Mouse (Mus musculus) erythroblast, embryonic 14.5 days (primary cell): ENCODE results near the gene Invs. TPM values are rescaled to one million over a fixed set of nuclear protein-coding genes. Genes with fewer than 3 reads are reported as not detected.

Source experiments
- H3K27me3 ChIP-seq: 2 replicates; pipeline ENCODE4 v1.6.1; 2012; ENCODE audit warnings: inconsistent platforms; ENCODE audit not compliant: control insufficient read depth
- H3K36me3 ChIP-seq: 2 replicates; pipeline ENCODE4 v1.6.1; 2012; ENCODE audit warnings: mild to moderate bottlenecking, inconsistent platforms; ENCODE audit not compliant: control insufficient read depth
- H3K4me1 ChIP-seq: 2 replicates; pipeline ENCODE4 v1.6.1; 2012; ENCODE audit warnings: inconsistent platforms; ENCODE audit not compliant: control insufficient read depth
- H3K4me3 ChIP-seq: replicated peaks from 2 replicates; pipeline ENCODE3; 2012; ENCODE audit warnings: moderate library complexity, mild to moderate bottlenecking, inconsistent platforms
- H3K9me3 ChIP-seq: 2 replicates; pipeline ENCODE4 v1.6.1; 2012; ENCODE audit warnings: low read length, inconsistent platforms, mixed read lengths; ENCODE audit not compliant: control insufficient read depth
- GATA1 ChIP-seq: IDR thresholded peaks from 2 replicates; pipeline ENCODE4 v1.6.1; 2012; ENCODE audit warnings: low read length, inconsistent platforms, mixed read lengths
- TAL1 ChIP-seq: IDR thresholded peaks from 3 replicates; pipeline ENCODE4 v1.6.1; 2012; ENCODE audit warnings: low read length, inconsistent platforms, mixed read lengths
- polyA plus RNA-seq: library from polyadenylated mRNA; stranded (reverse); fragments of >175 nt; gene quantifications from 2 replicates; pipeline ENCODE4 v1.2.3, GENCODE M21; 2012

Gene Invs
- polyA plus RNA-seq, 1 experiment, result 0.09 TPM

GRCm38 (mm10) chr4:48316036-48316435, 36.5 kb downstream of the Invs start:
- Histone ChIP-seq H3K27me3 (no peaks in the 10 kb centered on the region), H3K36me3 (no peaks in the 10 kb centered on the region), H3K9me3 (no peaks in the 10 kb centered on the region), H3K4me1 (no peaks in the 10 kb centered on the region), H3K4me3 (no peak overlapping the region)
- no peak for TF ChIP-seq GATA1
- TF ChIP-seq TAL1, result no peak

- Histone ChIP-seq H3K27me3 (no peaks in the 10 kb centered on the region), H3K4me1 (no peaks in the 10 kb centered on the region), H3K36me3 (no peaks in the 10 kb centered on the region), H3K4me3 (no peak overlapping the region), H3K9me3 (no peaks in the 10 kb centered on the region)
- TF ChIP-seq TAL1 (no peak), GATA1 (no peak)
Measured at GRCm38 (mm10) chr4:48321276-48321675, 41.7 kb downstream of the Invs start.

- no peak for TF ChIP-seq GATA1
- no peak for TF ChIP-seq TAL1
- no peak overlapping the region for H3K4me3 ChIP-seq
- no peaks in the 10 kb centered on the region for H3K27me3 ChIP-seq
- H3K36me3 ChIP-seq, result no peaks in the 10 kb centered on the region
- H3K9me3 ChIP-seq, result no peaks in the 10 kb centered on the region
- H3K4me1 ChIP-seq, result no peaks in the 10 kb centered on the region
Measured at GRCm38 (mm10) chr4:48322095-48322494, 42.5 kb downstream of the Invs start.

GRCm38 (mm10) chr4:48327192-48327591, 47.6 kb downstream of the Invs start:
- no peaks in the 10 kb centered on the region for H3K9me3 ChIP-seq
- no peaks in the 10 kb centered on the region for H3K27me3 ChIP-seq
- no peaks in the 10 kb centered on the region for H3K4me1 ChIP-seq
- no peak overlapping the region for H3K4me3 ChIP-seq
- H3K36me3 ChIP-seq, result no peaks in the 10 kb centered on the region
- TF ChIP-seq TAL1, result no peak
- TF ChIP-seq GATA1, result no peak

GRCm38 (mm10) chr4:48328042-48328441, 48.5 kb downstream of the Invs start:
- H3K4me1 ChIP-seq, result no peaks in the 10 kb centered on the region
- no peak overlapping the region for H3K4me3 ChIP-seq
- no peaks in the 10 kb centered on the region for H3K9me3 ChIP-seq
- H3K36me3 ChIP-seq, result no peaks in the 10 kb centered on the region
- TF ChIP-seq TAL1 (no peak), GATA1 (no peak)
- no peaks in the 10 kb centered on the region for H3K27me3 ChIP-seq

- Histone ChIP-seq H3K4me3 (no peak overlapping the region), H3K36me3 (no peaks in the 10 kb centered on the region), H3K9me3 (no peaks in the 10 kb centered on the region), H3K4me1 (no peaks in the 10 kb centered on the region), H3K27me3 (no peaks in the 10 kb centered on the region)
- no peak for TF ChIP-seq TAL1
Measured at GRCm38 (mm10) chr4:48332453-48333051, 53.0 kb downstream of the Invs start.

GRCm38 (mm10) chr4:48334927-48335763, 55.6 kb downstream of the Invs start:
- no peak for TF ChIP-seq GATA1
- no peak for TF ChIP-seq TAL1
- no peak overlapping the region for H3K4me3 ChIP-seq
- H3K27me3 ChIP-seq, result no peaks in the 10 kb centered on the region
- no peaks in the 10 kb centered on the region for H3K36me3 ChIP-seq
- H3K9me3 ChIP-seq, result no peaks in the 10 kb centered on the region
- H3K4me1 ChIP-seq, result no peaks in the 10 kb centered on the region

GRCm38 (mm10) chr4:48342705-48343104, 63.1 kb downstream of the Invs start:
- TF ChIP-seq GATA1 (no peak), TAL1 (no peak)

GRCm38 (mm10) chr4:48362367-48362766, 82.8 kb downstream of the Invs start:
- Histone ChIP-seq H3K27me3 (no peaks in the 10 kb centered on the region), H3K4me1 (no peaks in the 10 kb centered on the region), H3K4me3 (no peak overlapping the region), H3K36me3 (no peaks in the 10 kb centered on the region), H3K9me3 (no peaks in the 10 kb centered on the region)
- TF ChIP-seq GATA1, result no peak
- TF ChIP-seq TAL1, result no peak

More at GRCm38 (mm10) chr4:48342705-48343104, 63.1 kb downstream of the Invs start:
- Histone ChIP-seq H3K4me1 (no peaks in the 10 kb centered on the region), H3K36me3 (no peaks in the 10 kb centered on the region), H3K9me3 (no peaks in the 10 kb centered on the region), H3K27me3 (no peaks in the 10 kb centered on the region), H3K4me3 (no peak overlapping the region)

- Histone ChIP-seq H3K27me3 (no peaks in the 10 kb centered on the region), H3K4me3 (no peak overlapping the region), H3K36me3 (no peaks in the 10 kb centered on the region), H3K9me3 (no peaks in the 10 kb centered on the region), H3K4me1 (no peaks in the 10 kb centered on the region)
- no peak for TF ChIP-seq TAL1
- no peak for TF ChIP-seq GATA1
Measured at GRCm38 (mm10) chr4:48371037-48371436, 91.5 kb downstream of the Invs start.
